Mouse (Mus musculus) lung, postnatal 0 days (tissue): ENCODE data around the gene Zfp296.

Source experiments
- CTCF ChIP-seq: IDR thresholded peaks from 2 replicates; pipeline ENCODE4 v1.5.1; 2016; ENCODE audit warnings: antibody characterized with exemption, mild to moderate bottlenecking
- EP300 ChIP-seq: IDR thresholded peaks from 2 replicates; pipeline ENCODE4 v1.6.1; 2016; ENCODE audit warnings: antibody characterized with exemption, mild to moderate bottlenecking, control low read depth

DNA sequence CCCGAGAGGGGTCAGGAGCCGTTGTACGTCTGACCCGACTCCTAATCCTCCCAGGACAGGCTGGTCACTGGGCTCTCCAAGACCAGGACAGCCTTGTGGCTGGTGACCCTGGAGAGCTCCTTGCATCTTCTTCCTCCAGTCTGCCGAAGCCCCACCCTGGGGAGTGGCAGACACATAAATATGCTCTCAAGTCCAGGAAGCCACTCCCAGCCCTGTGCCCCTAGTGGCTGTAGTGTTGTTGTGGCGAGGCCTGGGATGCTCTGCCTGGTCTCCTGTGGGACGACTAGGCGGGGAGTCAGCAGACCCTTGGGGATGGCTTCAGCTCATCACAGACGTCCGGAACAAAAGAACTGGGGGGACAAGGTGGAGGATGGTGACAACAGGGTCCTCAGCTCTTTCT lies 46.0 kb upstream of the Zfp296 start:
- TF ChIP-seq CTCF (peak; percentile 56), EP300 (no peak)
